Mouse (Mus musculus) olfactory bulb, adult 2 months (tissue): ENCODE measurements around the gene Rgs9.

Experiments used
- CTCF ChIP-seq: fragments of 200-500 bp; IDR thresholded peaks from 2 replicates; pipeline ENCODE4 v1.5.1; 2012; ENCODE audit warnings: low read depth, mild to moderate bottlenecking, low read length, moderate library complexity; ENCODE audit not compliant: insufficient read depth
- POLR2A ChIP-seq: fragments of 200-500 bp; IDR thresholded peaks from 2 replicates; pipeline ENCODE4 v1.6.1; 2012; ENCODE audit warnings: mild to moderate bottlenecking, low read depth, low read length, moderate library complexity; ENCODE audit not compliant: insufficient read depth

DNA sequence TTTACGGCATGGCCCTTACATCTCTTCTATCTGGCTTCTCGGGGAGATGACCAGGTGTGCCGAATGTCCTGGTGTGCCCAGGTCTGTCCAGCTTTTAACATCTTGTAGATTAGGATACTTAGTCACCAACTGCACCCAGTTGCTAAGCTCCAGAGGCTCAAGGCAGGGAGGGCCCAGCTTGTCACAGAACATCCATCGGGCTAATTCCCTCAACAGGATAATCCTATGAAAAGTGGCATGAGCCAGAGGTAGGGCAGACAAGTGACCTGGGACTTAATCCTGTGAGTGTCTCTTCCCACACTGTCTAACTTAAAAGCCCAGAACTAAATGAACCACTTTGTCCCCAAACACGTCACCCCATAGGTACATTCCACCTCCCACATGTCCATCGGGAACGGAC, 898 bp downstream of the Rgs9 start:
- TF ChIP-seq CTCF (no peak), POLR2A (no peak)
